Mouse (Mus musculus) cerebellum, adult (tissue): ENCODE measurements at regions not wholly inside any gene's neighbourhood (a gene's known extent, or its start where the extent isn't known, plus 50 kb on each side); places are given as distances from the start of the nearest gene placed in this dataset.

Experiments
- ATAC-seq: cut with Nextera tagmentation; 2 replicates; pipeline ENCODE4 v1.9.2; 2017; ENCODE audit warnings: mild to moderate bottlenecking, moderate library complexity, mixed read lengths; ENCODE audit not compliant: insufficient number of reproducible peaks, low FRiP score, low TSS enrichment

DNA sequence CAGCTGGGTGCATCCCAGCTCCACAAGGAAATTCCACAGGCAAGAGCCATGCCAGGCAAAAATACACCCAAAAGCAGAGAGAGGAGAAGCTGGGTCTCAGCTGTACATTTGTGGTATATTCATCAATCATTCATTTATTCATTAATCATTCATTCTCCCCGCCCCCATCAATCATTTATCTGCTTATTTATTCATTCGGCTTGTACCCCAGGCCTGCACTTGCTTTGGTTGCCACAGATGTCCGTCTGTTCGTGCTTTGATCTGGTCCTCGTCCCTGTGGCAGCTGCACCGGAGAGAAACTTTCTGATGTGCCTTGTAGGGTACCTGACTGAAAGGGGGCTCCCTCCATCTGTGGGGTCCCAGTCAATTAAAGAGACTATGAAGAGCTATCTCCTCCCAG, 87.2 kb upstream of the Pkdcc start:
- ATAC-seq: no peak

DNA sequence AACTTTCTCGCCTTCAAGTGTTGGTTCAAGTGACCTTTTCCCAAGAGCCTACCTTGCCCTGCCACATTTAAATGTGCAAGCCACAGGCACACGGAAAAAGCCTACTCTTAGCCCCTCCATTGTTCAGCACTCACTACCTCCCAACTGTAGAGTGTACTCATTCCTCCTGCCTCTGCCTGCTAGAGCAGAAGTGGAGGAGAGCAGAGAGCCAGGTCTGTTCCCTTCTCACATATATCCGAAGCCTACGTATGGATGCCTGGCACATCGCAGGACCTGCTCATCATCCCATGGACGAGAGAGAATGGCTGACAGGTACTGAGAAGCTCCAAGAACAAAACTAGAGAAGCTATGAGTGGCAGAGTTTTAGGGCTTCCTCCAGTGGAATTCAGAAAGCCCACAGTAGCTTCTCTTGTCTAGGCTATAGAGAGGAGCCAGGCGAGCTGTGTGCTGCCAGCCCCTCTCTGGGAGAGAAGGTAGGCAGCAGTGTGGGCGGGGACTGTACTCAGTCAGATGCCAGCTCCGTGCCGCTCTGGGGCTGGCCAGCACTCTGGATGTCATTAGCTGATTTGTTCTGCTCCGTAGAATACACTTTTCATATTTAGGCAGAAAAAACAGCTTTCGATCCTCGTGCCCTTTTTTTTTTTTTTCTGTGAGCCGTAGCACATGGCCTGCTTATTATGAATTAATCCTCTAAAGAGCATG, 86.1 kb upstream of the Pkdcc start:
- peak; percentile 77 for ATAC-seq

DNA sequence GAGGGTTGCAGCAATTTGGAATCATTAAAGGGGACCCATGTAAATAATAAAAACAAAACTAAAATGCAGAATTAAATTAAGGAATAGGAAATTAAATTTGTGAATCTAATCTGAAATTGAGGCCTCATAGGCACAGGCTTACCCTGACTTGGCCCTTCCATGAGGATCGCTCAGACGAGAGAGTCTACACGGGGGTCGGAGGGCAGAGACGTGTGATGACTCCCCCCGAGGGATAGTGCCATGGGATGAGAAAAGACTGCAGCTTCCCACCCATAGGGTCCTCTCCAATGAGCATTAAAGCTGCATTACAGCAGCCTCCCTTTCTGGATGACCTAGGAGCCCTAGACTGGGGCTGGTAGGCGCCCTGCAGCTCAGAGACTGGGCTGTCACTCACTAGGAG, 85.4 kb upstream of the Pkdcc start:
- ATAC-seq: no peak

DNA sequence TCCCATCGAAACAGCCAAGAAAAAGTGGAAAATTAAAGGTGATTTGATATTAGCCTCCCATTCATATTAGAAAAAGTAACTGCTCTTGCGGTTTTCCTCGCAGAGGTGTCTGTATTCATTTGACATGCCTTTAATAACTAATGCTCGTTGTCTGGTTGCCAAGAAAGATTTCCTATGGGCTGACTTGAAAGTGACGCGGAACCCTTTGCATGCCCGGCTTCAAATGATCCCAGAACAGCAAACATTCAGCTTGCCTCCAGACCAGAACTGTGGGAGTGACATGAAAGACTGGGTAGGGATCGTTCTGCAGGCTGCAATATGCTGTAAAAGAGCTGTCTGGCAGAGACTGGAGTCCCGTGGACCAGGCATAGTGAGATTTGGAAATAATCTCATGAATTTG, 81.9 kb upstream of the Pkdcc start:
- no peak for ATAC-seq

DNA sequence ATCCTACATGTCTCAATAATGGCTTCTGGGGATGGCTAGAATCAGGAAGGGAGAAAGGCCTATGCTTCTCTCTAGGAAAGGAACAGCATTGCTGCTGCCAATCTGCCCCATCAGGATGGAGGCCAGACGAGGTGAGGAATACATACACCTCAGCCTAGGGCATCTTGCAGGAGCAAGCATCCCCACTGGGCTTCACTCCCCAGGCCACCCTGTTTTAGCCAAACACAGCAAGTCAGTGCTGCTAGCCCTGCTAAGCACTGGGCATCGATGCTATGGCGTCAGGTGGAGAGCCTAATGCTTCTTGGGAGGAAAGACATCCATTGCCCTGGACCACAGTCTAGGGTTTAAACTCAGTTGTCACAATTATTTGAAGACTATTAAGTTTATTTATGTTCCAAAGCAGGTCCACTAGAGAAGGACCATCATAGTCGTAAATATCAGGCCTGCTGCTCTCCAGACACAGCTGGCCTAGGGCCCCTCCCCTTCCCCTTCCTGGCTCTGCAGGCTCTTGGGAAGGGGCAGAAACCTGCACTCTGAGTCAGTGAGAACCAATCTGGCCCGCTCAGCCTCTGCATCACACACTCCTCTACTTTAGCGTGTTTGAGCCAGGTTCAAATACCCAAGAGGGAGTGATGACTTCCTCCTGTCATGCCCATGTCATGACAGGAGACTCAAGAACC, 79.5 kb upstream of the Pkdcc start:
- no peak for ATAC-seq

DNA sequence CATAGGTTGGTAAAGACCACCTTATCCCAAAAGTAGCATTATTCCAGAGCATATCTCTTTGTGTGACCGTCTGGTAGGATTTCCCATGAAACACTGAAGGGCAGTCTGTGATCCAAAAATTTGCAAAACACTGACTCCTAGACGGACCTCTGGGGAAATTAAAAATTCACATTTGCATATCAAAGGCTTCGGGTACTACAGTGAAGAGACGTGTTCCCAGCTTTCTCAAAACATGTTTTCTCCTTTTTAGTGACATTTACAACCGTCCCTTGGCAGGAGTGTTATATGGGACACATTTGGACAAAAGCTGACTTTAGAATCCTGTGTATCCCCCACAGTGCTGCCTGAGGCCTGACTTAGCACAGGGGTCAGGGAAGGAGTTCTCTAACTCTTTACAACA, 78.8 kb upstream of the Pkdcc start:
- no peak for ATAC-seq

DNA sequence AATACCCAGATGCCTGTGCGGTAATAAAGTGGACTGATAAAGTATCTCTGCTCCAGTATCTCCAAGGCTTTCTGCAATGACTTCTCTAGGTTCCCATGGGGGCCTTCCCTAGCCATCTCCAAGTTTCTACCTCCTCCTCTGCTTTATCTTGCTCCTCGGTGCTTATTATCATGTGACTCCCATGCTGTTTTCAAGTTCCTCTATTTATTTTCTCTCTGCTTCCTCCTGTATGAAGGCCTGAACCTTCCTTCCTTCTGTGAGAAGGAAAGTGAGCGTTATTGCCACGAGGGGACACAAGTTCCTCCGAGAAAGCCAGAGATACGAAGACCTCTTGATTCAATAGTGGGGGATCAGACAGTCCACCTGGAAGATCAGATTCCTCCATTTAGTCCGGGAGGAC, 77.4 kb upstream of the Pkdcc start:
- no peak for ATAC-seq

DNA sequence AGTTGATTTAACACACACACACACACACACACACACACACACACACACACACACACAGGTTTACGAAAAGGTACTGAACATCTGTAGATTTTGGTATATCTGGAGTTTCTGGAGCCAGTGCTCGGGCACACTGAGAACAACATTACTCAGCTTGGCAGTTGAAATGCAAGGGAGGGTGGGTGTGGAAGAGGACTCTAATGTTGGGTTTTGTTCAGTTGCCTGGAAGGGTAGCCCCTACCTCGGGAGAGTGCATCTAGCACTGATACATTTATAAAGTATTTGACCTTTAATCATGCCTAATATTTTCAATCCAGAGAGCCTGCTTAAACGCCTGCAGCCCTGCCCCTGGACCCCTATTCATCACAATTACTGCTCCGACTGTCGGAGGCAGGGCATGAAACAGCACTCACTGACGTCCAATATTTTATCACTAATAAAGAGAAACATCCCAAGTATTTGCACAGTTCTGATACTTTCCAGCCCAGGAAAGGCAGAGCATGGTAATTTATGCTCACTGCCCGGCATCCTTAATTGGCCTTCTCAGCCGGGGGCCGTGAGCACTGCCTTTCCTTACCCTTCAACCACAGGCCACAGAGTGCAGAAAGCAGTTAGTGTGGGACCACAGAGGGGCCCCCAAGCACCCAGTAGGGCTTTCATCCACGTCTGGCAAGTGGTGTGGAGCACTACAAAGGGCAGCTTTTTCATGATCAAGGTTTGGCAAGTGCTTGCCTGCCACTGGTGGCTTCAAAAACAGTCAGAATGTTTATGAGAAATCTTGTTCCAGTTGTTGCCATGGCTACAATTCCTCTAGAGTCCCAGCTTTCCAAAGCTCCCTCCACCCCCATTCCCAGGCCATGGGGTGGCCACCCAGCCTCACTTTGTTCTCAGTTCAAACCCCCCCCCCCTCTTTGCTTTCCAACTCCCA, 76.3 kb upstream of the Pkdcc start:
- ATAC-seq: no peak

DNA sequence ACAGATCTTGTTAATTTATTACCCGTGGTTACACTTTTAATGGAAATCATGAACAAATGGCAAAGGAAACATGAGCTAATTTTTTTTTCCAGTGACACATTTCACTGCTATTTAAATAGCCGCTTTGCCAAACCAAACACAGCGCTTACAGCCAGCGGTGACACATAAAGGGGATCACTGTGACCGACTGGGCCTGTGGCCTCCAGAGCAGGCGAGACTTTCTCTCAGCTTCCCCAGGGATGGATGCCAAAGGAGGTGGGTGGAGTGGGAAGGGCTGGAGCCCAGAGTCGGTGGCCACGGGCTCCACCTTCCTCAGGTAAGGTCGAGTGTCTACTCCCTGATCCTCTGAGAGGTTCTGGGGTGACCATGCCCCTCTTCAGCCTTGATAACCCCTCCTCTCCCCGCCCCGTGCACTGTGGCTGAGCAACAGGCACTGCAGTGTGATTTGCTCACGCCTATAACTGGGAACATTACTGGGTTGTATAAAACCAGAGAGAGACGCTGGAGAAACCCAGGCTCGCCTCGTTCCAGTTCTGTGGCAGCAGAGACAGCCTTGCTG, 66.6 kb upstream of the Pkdcc start:
- ATAC-seq: peak; percentile 32; the same call in 1 of the 2 replicates

DNA sequence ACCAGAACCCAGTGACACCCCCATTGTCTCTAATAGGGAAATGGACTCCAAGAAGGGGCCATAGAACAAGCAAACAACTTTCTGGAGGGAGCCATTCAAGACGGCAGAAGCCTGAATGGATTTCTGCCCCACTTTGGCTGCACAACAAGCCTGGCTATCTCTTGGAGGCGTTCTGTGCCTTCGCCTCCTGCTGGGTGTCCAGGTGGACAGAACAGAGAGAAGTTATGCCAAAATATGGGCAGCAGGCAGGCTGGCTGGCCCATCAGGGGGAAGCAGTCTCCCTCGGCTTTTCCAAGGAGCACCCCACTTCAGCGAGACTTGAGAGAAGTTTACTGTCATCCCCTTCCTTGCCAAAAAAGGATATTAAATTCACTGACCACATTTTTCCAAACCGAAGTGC, 65.8 kb upstream of the Pkdcc start:
- ATAC-seq: peak; percentile 90

DNA sequence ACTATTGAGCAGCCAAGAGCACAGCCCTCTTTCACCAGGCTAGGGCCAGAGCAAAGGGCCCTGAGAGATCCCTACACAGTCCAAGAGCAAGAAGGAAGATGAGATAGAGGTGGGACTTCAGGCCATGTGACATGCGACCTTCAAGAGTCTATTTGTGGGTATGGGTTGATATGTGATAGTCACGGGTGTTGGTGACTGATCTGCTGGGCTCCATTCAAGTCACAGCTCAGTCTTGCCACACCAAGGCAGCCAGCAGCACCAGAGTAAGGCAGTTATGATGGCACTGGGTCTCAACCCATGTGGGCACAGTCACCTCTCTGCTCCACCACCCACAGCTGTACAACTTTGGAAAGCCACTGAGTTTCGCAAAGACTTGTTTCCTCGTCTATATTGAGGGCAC, 60.0 kb upstream of the Pkdcc start:
- no peak for ATAC-seq

DNA sequence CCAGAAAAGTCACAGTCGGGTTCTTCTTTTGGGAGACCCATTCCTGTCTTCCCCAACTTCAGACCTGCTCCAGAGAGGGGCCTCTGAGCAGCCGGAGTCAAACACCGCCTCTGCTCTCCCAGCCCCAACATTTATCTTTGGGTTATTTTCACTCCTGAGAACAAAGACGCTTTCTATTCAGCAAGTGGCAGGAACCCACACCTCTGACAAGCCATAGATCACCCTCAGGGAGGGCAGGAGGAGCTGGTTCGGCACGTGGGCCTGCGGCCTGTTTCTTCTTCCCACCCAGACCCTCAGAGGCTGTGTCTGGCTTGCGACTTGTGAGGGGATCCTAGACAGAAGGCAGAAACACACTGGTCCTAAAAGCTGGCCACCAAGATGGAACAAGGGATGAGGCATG, 58.4 kb upstream of the Pkdcc start:
- ATAC-seq: no peak

DNA sequence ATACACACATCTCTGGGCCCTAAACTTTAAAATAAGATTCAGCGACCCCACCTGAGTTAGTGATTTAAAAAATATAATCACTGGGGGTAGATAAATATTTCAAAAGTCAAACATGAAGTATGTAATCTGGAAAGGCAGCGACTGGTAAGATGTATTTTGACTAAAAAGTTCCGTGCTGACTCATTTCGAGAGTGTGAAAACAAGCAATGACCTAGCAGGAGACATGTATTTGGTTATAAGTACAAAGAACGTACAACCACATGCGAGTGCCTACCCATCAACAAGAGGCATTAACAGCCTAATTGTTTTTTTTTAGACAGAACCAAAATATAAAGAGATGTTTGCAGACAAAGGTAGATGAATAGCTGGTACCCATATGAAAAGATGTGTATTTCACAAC, 57.0 kb upstream of the Pkdcc start:
- ATAC-seq: no peak

DNA sequence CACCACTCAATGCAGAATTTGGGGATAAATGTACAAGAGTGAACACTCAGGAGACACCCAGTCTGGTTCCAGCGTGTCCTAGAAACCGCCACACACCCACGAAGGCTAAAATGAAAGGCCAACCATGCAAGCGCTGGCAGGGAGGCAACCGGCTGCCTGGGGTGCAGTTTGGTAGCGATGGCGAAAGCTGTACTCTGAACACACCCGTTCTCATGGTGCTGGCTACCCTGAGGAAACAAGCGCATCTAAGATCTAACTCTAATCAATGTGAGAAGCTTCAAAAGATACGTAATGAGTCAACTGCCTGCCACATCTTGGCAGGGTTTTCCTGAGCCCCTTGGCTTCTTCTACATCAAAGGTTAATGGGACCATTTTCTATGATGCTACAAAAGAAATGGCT, 56.4 kb upstream of the Pkdcc start:
- no peak for ATAC-seq

DNA sequence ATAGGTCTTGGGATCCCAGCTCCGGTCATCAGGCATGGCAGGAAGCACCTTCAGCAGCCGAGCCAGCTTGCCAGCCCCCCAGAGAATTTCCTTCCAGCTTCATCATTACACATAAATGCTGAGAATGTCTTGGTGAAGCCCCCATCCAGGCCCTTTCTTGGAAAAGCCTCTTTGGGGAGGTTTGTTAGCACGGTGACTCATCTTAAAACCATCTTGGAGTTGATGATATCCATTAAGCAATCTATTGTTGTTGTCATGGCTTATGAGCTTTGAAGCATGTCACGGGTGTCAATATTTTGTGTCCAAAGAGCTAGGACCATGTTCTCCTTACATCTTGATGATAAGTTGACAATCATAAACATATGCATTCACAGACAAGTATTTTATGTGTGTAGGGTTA, 55.5 kb upstream of the Pkdcc start:
- no peak for ATAC-seq

DNA sequence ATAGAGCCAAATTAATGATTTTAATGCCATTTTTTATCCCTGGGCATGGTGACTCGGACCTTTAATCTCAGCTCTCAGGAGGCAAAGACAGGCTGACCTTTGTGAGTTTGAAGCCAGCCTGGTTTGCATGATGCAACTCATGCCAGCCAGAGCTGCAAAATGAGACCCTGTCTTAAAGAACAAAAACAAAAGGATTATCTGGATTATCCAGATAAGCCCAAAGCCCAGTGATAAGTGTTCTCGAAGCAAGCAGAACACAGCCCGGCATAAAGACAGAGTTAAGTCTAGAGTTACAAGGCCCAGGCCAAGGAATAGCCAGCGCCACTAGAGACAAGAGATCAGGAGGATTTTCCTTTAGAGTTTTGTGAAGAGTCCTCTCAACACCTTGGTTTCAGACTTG, 54.8 kb upstream of the Pkdcc start:
- no peak for ATAC-seq

DNA sequence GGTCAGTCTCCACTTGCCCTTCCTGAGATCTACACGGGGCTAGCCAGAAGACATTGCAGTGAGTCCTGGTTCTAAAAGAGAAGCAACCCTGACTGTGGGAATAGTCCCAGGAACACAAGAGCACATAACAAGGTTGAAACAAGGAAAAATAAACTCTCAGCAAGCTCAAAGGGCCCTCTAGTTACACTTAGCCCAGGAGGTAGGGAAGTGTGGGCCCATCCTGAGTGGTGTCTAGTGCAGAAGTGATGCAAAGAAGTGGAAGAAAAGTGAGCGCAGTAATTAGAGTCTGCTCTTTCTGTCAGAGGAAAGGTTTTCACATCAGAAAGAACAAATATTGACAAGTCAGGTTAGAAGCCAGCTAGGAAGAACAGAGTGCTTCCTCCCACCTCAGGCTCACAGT, 53.4 kb upstream of the Pkdcc start:
- ATAC-seq: no peak

DNA sequence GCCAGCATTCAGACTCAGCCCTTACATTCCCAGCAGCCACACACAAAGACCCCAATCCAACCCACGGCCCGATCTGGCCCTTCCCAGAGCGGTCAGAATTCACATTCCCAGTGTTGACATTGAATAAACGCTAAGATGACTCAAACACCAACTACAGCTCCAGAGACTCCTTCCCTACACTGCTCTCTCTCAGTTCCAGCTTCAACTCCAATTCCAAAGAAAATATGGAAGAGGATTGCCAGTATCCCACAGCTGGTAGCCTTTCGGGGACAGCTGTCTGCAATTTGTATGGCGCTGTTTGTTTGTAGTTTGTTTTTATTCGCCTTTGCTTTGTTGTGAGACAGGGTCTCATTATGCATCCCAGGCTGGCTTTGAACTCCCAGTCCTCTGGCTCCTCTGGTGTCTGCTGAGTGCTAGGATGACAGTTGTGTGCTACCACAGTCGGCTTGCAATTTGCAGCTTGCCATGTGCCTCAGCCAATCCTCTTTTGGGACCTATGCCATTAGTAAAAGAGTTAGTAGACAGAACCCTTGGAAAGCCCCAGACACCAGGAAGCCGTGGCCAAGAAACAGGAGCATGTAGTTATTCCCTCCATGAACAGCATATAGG, 51.0 kb upstream of the Pkdcc start:
- ATAC-seq: no peak

DNA sequence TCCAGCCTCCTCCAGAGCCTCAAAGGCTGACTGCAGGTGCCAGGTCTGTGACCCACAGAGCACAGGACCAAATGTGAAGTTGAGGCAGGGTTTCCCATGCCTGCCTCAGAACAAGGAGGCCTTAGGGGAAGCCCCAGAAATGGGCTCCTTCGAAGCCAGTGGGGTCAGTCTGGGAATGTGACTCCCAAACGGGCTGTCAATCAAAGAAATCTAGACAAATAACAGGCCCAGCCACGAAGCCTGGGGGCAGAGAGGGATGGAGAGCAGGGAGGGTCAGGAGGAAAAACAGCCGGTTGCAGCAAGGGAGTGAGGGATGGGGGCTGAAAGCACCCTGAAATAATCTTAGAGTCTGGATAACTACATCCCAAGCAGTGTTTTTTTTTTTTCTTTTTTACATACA, 50.4 kb upstream of the Pkdcc start:
- ATAC-seq: no peak

DNA sequence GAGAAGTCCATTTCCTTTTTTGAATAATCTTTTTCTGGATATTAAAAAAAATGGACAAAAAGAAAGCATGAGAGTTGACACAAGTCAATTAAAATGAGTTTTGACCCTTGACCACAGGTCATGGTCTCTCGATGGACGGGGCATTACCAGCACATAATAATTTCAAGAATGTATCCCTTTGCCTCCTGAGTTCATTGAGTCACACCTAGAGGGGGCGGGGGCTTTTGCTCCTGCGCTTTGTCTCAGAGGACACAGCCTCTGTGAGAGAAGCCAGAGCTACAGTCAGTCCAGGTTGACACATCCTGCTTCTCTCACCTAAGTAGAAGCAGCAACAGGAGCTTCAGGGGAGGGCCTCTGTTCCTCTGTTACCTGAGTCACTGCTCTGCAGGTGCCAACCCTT, 50.0 kb upstream of the Pkdcc start:
- ATAC-seq: no peak
